Mouse (Mus musculus) G1E-ER4 (cell line): ENCODE measurements around the gene Dnah12. TPM values are rescaled to one million over a fixed set of nuclear protein-coding genes. Genes with fewer than 3 reads are reported as not detected.

Experiments
- GATA1 ChIP-seq: IDR thresholded peaks from one replicate; pipeline ENCODE4 v1.8.0; 2012; ENCODE audit warnings: low read length, inconsistent platforms
- polyA plus RNA-seq: library from polyadenylated mRNA; stranded (reverse); fragments of >175 nt; gene quantifications from 2 replicates; pipeline ENCODE4 v1.2.3, GENCODE M21; 2012

The Dnah12 gene
- polyA plus RNA-seq, 1 experiment: 0.01 TPM

DNA sequence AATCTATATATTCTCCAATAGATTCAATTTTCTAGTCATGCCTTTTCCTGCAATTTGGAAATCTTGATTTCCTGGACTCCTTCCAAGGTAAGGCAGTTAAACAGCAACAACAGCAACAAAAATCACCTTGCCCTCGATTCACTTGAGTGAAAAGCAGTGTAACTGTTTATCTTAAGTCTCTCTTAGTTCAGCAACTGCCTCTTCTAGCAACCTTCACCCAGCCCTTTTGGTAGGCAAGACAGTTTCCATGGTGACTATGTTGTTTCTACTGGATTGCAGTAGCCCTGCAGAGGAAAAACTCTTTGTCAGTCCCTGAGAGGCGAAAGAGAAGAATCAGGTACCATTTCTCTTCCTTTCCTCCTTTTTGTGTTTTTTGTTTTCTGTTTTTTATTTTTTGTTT is 1.7 kb upstream of the Dnah12 start:
- no peak for TF ChIP-seq GATA1

DNA sequence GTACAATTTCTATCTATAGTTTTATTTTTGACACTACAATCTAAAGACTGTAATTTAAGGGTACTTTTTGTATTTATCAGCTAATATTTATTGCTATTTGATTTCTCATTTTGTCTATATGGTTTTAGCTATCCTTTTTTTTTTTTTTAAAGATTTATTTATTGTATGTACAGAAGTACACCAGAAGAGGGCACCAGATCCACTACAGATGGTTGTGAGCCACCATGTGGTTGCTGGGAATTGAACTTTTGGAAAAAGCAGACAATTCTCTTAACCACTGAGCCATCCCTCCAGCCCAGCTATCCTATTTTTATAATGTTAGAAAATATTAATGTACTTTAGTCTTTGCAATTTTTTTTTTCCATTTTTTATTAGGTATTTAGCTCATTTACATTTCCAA is 4.8 kb downstream of the Dnah12 start:
- no peak for TF ChIP-seq GATA1

DNA sequence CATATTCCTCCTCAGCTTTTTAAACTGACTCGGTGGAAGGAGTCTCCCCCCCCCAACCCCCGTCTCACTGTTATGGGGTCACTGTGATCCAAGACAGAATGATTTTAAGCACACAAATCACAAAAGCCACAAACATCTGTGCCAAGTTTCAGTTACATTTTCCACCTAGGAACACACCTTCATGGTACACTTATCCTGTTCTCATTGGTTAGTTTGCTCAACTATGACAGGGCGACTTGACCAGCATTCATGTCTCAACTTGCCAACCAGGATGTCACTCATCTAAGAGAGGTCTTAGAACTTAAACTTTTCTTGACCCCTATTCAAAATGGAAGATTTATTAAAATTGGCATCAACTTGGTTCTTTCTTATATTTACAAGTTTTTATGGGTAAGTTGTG is 31.8 kb downstream of the Dnah12 start:
- no peak for TF ChIP-seq GATA1

DNA sequence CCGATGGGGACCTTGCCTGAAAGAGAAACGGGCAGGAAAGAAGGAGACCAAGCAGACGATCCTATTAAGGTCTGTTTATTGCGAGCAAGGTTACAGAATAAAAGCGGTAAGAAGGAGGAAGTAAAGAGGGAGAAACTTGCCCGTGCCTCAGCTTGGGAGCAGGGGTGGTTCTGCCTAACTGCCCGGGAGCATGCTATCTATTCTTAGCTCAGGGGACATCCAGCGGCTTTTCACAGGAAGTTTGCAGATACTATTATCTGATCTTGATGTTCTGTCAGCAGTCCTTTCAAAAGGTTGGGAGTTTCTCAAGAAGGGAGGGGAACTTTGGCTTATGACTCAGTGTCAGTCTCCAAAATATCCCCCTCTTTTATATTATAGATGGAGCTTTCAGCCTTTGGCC is 65.5 kb downstream of the Dnah12 start:
- TF ChIP-seq GATA1: peak; percentile 39

DNA sequence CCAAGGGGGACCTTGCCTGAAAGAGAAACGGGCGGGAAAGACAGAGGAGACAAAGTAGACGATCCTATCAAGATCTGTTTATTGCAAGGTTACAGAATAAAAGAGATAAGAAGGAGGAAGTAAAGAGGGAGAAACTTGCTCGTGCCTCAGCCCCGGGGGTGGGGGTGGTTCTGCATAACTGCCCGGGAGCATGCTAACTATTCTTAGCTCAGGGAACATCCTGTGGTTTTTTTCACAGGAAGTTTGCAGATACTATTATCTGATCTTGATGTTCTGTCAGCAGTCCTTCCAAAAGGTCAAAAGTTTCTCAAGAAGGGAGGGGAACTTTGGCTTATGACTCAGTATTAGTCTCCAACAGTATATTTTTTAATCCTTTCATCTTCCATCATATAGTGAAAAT is 71.8 kb downstream of the Dnah12 start:
- no peak for TF ChIP-seq GATA1

DNA sequence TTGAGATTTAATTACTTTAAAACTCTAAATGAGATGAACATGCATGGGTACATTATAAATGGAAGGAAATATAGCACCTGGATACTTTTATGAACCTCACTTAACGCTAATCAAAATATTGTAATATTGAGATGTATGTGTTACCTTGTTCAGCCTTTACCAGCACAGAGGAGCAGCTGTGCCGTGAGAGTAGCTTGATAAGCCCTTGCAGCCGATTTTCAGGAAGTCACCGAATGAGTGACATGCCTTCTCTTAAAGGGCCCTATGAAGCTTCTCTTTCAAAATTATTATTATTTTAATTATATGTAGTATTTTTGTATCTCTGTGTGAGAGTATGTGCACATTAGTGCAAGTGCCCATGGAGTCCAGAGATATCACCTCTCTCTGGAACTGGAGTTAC is 75.1 kb downstream of the Dnah12 start:
- no peak for TF ChIP-seq GATA1

DNA sequence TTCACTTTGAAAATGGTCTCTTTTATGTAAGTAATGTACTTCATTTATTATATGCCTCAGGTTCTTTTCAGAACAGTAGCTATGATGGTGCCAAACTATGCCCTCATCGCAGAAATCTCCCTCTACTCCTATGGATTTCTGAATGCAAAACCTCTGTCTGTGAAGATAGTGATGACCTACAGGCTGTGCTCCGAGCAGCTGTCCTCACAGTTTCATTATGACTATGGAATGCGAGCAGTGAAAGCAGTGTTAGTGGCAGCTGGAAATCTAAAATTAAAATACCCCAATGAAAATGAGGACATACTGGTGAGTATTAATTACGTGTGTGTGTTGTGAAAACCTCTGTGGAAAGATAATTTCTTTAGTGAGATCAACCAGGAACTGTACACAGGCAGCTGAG is 80.5 kb downstream of the Dnah12 start:
- TF ChIP-seq GATA1: no peak

DNA sequence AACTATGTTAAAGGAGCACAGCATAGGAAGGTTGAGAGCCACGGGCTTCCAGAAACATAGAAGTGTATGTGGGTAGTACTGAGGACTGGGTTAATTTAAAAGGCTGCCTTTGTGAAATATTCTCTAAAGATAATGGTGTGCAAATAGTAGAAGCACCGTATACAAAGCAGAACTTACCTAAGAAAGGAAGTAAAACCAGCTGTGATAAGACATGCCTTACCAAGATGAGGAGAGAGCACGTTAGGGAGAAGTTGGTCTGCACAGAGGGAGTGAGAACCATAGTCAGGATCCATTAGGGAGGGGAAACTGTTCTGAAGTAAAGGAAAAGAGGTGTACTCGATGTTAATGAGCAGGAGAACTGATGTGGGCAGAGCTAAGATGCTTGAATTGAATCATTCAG is 90.7 kb downstream of the Dnah12 start:
- TF ChIP-seq GATA1: no peak

DNA sequence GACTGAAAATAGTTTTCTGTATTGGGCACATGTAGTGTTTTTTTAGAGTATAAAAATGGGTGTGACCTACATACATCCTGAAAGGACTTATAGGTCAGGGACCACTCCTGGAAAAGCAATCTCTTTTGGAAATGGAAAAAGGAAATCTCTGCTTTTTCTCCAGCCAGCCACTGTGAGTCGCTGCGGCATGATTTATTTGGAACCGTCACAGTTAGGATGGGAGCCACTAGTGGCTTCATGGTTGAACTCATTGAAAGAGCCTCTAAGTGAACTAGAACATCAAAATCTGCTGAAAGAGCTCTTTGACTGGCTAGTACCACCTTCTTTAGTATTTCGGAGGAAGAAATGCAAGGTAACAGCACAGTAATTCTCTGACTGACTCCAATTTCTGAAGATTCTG is 92.6 kb downstream of the Dnah12 start:
- TF ChIP-seq GATA1: no peak

DNA sequence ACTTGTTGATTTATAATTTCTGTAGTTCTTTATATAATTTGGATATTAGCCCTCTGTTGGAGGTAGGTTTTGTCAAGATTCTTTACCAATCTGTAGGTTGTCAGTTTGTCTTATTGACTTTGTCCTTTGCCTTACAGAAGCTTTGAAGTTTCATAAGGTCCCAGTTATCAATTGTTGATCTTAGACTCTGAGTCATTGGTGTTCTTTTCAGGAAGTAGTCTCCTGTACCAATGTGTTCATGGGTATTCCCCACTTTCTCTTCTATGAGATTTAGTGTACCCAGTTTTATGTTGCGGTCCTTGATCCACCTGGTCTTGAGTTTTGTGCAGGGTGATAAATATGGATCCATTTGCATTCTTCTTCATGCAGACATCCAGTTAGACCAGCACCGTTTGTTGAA is 101.4 kb downstream of the Dnah12 start:
- TF ChIP-seq GATA1: no peak

DNA sequence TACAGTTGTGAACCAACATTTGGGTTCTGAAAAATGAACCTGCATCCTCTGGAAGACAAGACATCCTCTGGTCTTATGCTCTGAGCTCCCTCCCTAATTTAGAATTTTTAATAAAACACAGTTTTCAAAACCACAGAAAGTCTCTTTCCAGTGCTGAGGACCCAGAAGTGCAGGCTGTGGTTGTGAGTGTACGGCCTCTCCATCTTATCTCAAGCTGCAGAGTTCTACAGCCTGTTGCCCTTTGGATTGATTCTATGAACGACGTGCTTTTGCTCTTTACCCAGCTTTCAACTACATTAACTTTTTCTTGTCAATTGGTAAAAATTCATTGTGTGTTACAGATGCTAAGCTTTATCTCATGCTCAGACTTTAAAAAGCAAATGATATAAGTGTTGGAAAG is 105.3 kb downstream of the Dnah12 start:
- TF ChIP-seq GATA1: no peak

DNA sequence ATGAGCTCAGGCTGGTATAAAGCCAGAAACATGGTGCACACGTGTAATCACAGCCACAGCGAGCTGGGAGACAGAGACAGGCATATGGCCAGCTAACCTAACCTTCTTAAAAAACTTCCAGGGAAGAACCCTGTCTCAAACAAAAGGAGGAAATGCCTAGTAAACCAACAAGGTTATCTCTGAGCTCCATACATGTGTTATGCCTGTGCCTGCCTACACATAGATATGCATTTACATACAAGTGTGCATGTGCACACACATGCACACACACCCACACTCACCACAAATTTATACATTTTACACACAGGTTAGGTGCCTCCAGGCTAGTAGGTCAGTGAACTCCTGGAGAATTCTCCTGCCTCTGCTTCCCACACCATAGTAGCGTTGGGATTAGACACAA is 106.2 kb downstream of the Dnah12 start:
- no peak for TF ChIP-seq GATA1

DNA sequence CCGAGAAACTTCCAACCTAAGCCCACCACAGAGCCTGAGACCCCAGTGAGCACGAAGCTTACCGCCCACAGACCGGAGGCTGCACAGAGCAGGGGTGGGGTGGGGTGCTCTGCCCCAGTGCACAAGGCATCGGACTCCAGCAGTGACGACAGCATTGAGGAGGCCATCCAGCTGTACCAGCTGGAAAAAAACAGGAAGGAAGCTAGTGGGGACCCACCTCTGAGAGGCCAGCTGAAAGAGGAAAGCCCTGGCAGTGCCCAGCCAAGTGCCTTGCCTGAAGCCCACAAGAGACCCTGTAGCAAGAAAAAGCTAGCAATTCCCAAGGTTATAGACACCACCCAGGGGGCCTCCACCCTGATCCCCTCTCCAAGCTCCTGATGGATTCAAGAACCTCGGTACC is 112.4 kb downstream of the Dnah12 start:
- TF ChIP-seq GATA1: no peak

DNA sequence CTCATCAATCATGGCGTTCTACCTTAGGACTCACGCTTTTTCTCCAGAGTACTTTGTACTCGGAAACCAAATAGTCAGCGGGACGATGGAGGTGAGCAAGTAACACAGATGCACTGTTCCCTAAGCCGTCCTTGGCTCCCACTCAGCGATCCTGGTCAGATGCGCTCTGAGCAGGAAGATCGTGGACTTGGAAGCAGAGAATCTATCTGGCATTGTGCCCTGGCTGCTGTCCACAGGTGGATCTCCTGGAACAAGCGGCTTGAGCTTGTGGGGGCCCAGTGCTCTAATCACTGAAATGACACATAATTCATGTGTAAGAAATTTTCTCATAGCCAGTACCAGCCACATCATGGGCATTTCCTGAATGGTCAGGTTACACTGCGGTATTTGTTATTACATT is 119.7 kb downstream of the Dnah12 start:
- TF ChIP-seq GATA1: no peak

DNA sequence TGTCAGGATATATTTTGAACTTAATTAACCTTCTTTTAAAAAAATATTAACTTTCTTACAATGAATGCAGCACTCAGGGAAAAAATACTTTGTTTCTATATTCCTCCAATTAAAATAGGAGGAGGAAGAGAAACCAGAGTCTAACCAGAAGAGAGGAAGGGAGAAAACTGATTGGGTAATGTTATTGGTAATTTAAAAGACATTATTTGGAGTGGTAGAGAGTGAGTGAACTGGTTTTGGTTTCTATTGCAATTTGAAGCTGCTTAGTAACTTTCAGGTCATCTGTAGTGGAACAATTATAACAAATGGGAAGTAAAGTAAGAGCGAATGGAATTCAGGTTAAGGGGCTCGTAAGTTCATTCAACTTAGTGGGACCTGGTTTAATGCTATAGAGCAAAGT is 120.8 kb downstream of the Dnah12 start:
- no peak for TF ChIP-seq GATA1

DNA sequence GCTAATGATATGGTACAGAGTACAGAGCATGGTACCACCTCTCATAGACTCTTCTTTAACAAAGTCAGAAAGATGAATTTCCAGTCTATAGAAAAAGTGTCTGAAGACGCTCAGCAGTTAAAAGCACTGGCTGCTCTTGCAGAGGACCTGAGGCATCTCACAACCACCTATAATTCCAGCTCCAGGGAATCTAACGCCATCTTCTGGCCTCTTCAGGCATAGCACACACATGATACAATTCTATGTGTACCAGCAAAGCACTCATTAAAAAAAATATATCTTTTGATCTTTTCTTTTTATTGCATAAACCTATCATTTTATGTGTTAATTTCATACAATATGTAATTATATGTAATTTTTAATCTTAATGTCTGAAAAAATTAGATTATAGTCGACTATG is 121.8 kb downstream of the Dnah12 start:
- no peak for TF ChIP-seq GATA1

DNA sequence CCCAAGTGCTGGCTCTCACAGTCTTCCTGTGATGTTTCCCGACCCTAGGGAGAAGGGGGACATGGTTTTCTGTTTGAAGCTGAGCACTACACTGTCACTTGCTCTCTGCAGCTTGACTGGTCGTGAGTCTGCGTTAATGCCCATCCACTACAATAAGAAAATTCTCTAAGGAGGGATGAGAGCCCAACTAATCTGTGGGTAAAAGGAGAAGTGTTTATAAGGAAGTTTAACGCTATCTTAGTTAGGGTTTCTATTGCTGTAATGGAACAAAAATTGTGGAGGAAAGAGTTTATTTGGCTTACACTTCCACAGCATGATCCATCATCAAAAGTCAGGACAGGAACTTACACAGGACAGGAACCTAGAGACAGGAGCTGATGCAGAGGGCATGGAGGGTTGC is 123.7 kb downstream of the Dnah12 start:
- TF ChIP-seq GATA1: no peak

DNA sequence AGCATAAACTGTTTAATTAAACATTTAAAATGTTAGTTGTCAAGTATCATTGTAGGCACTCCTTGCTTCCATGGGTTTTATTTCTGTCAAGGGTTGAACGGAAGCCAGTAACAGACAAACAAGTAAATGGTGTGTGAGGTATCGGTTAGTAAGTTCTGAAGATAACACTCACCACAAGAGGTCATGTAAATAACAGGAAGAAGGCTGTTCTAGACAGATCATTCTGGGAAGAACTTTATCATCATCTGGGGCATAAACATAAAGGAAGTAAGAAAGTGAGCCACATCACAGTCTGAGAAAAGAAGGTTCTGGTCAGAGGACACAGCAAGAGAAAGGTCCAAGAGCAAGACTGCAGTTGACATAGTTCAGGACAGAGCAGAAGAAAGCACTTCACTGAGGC is 132.9 kb downstream of the Dnah12 start:
- peak; percentile 71 for TF ChIP-seq GATA1

DNA sequence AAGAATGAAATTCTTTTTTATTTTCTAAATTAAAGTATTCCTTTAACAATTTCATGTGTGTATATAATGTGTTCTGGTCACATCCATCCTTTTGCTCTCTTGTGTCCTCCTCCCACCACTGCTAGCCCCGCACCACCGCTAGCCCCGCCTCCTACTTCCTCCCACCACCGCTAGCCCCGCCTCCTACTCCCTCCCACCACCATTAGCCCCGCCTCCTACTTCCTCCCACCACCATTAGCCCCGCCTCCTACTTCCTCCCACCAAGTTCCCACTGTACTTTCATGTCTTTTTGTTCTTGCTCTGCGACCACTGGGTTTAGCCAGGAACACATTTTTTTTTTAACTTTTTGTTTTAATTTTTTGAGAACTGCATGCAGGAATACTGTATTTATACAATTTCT is 160.0 kb downstream of the Dnah12 start:
- no peak for TF ChIP-seq GATA1
